Mouse (Mus musculus): ENCODE data around the gene Enc1. TPM values are rescaled to one million over a fixed set of nuclear protein-coding genes. Genes with fewer than 3 reads are reported as not detected.

The Enc1 gene
- total RNA-seq, 1 experiment from 2014 or later = 4.6 TPM

GRCm38 (mm10) chr13:97223856-97224255, 17.0 kb upstream of the Enc1 start:
- ATAC-seq (replicated peaks; ENCODE audit: insufficient number of reproducible peaks, low FRiP score, low TSS enrichment, poor library complexity, severe bottlenecking) = no peak

DNA sequence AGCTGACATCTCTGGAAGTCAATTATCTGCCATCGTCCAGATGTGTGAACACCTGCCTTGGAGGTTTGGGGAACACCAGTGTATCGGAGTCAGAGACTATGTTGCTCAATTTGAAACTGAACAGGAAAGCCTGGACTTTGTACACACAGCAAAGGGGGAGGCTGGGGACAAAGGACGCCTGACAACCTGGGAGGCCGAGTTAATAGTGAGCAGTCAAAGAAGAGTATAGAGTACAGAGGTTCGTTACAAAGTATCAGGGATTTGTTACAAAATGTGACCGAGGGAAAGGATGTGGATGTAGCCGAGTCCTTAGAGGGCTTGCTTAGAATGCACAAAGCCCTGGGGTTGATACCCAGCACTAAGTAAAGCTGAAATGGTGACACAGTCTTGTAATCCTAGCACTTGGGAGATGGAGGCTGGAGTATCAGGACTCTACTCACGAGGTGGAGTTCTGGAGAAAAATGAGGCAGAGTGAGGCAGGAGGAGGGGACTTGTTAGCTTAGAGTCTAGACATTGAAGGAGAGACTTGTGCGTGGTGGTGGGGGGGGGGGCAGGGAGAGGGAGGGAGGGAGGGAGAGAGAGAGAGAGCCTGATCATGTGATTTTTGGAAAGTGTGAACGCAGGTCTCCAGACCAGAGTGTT, 16.4 kb upstream of the Enc1 start:
- ATAC-seq (replicated peaks; ENCODE audit: insufficient number of reproducible peaks, low FRiP score, low TSS enrichment, poor library complexity, severe bottlenecking) = no peak

DNA sequence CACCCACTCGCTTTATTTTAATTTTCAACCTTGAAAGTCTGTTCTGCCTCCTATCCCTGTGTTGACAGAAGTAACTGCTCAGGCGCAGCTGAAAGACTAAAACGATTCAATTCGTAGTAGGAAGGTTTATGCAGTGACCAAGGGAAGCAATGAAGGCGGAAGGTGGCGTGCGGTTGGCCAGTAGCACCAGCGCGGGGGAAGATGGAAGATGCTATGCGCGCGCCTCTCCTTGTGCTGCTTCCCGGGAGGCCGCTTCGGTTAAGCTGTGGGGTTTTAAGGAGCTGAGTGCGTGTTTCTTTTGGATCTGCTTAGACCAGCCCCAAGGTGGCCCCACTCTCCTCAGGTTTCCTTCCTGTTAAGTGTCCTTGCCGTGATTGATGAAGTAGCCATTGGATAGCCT, 15.8 kb upstream of the Enc1 start:
- ATAC-seq (replicated peaks; ENCODE audit: insufficient number of reproducible peaks, low FRiP score, low TSS enrichment, poor library complexity, severe bottlenecking) = no peak

GRCm38 (mm10) chr13:97227795-97228194, 13.1 kb upstream of the Enc1 start:
- no peak for ATAC-seq (replicated peaks; ENCODE audit: insufficient number of reproducible peaks, low FRiP score, low TSS enrichment, poor library complexity, severe bottlenecking)

- no peak for ATAC-seq (replicated peaks; ENCODE audit: insufficient number of reproducible peaks, low FRiP score, low TSS enrichment, poor library complexity, severe bottlenecking)
Observed at GRCm38 (mm10) chr13:97230101-97230500, 10.8 kb upstream of the Enc1 start.

- no peak for ATAC-seq (replicated peaks; ENCODE audit: insufficient number of reproducible peaks, low FRiP score, low TSS enrichment, poor library complexity, severe bottlenecking)
Observed at GRCm38 (mm10) chr13:97233092-97233491, 7.8 kb upstream of the Enc1 start.

DNA sequence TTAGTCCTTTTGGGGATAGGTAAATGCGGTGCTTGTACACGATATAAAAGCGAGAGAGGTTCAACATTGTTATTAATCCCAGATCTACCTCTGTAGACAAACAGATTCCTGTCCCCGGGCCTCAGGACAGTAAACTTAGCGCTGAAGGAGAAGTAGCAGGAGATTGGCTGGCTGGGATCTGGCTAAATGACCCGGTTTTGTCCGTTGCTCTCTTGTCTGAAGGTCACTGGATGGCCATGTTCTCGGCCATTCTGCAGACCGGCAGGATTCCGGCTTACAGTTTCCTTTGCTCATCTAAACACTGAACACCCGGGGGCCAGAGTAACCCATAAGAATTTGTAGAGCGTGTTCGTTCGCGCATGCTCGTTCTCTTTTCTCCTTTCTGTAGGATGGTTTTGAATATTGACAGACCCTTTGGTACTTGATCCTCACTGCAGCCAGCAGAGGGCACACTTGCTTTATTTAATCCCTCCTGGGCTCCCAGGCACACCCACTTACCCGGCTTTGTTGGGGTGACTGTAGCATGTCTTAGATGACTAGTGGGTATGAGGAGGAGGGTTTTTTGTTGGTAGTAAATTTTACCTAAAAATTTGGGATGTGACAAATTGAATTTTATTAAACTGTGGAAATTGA, 6.0 kb upstream of the Enc1 start:
- ATAC-seq (replicated peaks; ENCODE audit: insufficient number of reproducible peaks, low FRiP score, low TSS enrichment, poor library complexity, severe bottlenecking) = peak; percentile 85

DNA sequence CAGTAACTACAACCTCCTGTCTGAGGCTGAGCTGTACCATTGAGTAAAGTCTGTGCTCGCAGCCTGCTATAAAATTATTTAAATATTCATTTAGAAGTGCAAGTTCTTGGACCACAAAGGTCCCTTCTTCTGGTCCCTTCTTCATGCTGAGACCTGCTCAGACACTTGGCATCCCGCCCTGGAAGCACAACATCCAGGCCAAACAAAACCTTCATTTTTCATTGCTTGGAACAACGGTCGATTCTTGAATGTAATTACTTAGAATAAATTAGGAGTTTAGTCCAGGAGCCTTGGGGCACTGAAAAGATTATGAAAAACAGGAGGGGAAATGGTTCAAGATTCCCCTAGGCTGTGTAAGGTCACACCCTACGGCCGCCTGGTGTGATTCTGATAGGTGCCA, 5.0 kb upstream of the Enc1 start:
- no peak for ATAC-seq (replicated peaks; ENCODE audit: insufficient number of reproducible peaks, low FRiP score, low TSS enrichment, poor library complexity, severe bottlenecking)

DNA sequence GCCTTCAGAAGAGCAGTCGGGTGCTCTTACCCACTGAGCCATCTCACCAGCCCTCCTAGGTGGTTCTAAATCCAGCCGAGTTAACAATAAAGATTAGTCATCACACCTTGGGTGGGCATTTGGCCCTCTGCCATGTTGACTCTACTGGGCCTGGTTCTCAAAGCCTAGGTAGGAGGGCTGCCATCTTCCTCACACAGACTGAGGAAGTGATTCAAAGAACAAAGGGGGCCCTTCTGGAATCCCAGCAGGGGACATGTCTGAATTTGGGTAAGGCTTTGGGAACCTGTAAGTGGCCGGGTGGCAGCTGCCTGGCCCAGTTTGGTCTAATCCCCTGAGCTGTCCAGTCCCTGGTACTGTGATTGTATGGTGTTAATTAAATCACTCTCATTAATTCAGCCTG, 3.2 kb upstream of the Enc1 start:
- no peak for ATAC-seq (replicated peaks; ENCODE audit: insufficient number of reproducible peaks, low FRiP score, low TSS enrichment, poor library complexity, severe bottlenecking)

GRCm38 (mm10) chr13:97238181-97238981, 2.5 kb upstream of the Enc1 start:
- ATAC-seq (replicated peaks; ENCODE audit: insufficient number of reproducible peaks, low FRiP score, low TSS enrichment, poor library complexity, severe bottlenecking) = no peak

GRCm38 (mm10) chr13:97239343-97240180, 1.3 kb upstream of the Enc1 start:
- no peak for ATAC-seq (replicated peaks; ENCODE audit: insufficient number of reproducible peaks, low FRiP score, low TSS enrichment, poor library complexity, severe bottlenecking)

DNA sequence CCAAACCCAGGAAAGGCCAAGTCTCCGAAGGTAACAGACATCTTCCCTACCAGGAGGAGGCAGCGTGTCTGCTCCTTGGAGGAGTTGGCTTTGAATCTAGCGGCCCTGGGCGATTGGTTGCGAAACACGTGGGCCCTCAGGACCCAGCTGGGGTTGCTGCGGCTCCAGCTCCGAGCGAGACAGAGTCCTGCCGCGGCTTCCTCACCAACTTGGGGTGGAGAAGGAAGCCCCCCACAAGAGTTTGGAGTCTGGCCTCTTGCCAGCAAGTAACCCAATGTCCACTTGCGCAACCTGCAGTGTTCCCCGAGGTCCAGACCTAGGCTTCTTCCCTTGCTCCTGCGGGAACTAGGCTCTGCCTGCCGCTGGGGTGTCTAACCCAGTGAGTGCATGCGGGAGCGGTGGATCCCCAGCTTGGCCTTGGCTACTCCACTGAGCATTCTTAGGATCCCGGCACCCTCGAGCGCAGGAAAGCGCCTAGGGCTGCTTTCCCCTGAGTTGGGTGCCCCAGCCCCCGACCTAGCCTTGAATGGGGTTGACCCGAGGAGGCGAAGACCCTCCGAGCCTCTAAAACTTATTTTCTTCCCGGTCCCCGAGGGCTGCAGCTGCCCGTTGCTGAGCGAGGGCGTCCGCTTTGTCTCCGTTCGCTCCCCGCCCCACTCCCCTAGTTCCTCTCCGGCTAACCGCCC, 483 bp upstream of the Enc1 start:
- ATAC-seq (replicated peaks; ENCODE audit: insufficient number of reproducible peaks, low FRiP score, low TSS enrichment, poor library complexity, severe bottlenecking) = 0 out of 2 replicates have a peak, but pooled peaks have one; percentile 25

DNA sequence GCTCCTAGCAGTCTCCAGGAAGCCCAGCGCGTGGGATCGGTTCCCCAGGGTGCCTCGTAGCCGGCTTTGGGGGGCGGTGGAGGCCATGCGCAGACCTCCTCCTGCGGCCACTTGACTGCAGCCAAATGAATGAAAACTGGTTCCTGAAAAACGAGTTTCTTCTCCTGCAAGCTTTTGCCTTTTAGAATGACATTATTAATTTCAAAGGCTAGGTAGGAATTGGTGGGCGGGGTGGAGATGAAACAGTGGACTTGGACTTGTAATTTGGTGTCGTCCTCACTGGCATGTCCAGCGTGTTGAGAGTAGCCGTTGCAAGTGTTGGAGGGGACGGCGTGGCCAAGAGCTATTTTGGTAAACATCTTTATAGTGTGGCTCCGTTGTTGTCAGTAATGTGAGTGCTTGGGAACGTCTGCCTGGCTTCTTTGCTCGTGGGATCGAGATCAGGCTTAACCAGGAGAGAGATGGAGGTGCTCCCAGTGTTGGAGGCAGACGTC, 929 bp downstream of the Enc1 start:
- ATAC-seq (replicated peaks; ENCODE audit: insufficient number of reproducible peaks, low FRiP score, low TSS enrichment, poor library complexity, severe bottlenecking) = no peak

DNA sequence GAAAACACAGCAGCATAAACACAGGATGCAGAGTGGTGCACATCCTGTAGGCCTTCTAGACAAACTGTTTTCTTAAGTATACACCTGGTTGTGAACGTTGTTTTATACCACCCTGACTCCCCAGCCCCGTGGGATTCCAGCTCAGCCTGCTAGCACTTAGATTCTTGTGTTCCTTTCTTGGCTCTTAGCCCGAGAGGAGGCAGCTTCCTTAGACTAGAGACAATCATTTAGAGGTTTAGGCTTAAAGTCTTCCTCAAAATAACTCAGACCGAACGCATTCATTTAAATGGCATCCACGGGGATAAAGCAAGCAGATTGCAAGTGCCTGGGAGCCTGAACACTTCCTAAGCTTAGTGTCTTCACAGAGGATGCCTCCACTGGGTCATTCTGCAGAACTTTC, 1.8 kb downstream of the Enc1 start:
- no peak for ATAC-seq (replicated peaks; ENCODE audit: insufficient number of reproducible peaks, low FRiP score, low TSS enrichment, poor library complexity, severe bottlenecking)

DNA sequence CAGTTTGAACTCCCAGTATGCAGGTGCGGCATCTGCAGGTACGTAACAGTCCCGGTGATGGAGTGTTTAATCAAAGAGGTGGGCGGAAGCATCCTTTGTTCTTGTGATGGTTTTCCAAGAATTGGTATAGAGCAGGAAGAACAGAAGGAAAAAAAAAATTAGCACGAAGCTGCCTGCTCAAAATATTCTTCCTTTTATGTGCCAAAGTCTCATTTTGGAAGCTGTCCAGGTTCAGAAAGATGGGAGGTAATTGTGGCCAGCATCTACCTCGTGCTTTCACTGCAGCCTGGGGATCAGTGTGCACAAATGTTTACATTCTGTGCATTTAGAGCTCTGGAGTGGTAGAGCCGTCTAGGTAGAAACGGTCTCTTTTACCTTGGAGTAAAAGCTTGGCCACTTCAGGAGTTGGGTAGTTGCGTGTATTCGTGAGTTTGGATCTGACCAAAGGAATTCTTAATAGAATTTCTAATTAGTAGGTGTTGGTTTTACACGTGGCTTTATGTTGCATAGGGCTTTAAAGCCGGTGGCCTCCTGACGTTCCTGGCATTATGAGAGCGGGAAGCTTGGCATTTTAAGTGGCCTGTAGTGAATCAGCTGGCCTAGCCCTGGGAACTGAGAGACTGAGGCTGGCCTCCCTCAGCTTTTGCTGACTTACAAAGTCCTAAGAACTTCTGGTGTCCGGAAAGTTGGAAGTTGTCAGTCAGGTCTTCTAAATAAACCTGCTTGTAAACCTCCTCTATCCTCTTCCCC, 3.2 kb downstream of the Enc1 start:
- no peak for ATAC-seq (replicated peaks; ENCODE audit: insufficient number of reproducible peaks, low FRiP score, low TSS enrichment, poor library complexity, severe bottlenecking)

DNA sequence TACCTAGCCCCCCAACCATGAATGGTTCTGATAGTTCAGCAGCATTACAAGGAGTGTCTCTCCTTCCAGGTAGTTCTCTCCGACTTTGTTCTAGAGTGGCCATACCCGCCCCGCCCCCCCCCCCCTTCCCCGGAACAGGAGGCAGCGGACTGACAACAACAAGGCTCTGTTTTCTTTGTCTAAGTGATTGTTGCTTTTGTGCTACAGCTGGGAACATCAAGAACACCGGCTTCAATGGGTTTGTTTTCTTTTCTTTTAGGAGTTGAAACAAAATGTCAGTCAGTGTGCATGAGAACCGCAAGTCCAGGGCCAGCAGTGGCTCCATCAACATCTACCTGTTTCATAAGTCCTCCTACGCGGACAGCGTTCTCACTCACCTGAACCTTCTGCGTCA, 3.8 kb downstream of the Enc1 start:
- no peak for ATAC-seq (replicated peaks; ENCODE audit: insufficient number of reproducible peaks, low FRiP score, low TSS enrichment, poor library complexity, severe bottlenecking)

DNA sequence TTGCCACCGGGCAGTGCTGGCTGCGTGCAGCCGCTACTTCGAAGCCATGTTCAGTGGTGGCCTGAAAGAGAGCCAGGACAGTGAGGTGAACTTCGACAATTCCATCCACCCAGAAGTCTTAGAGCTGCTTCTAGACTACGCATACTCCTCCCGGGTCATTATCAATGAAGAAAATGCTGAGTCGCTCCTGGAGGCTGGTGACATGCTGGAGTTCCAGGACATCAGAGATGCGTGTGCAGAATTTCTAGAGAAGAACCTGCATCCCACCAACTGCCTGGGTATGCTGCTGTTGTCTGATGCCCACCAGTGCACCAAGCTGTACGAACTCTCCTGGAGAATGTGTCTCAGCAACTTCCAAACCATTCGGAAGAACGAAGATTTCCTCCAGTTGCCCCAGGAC, 4.3 kb downstream of the Enc1 start:
- no peak for ATAC-seq (replicated peaks; ENCODE audit: insufficient number of reproducible peaks, low FRiP score, low TSS enrichment, poor library complexity, severe bottlenecking)

- no peak for ATAC-seq (replicated peaks; ENCODE audit: insufficient number of reproducible peaks, low FRiP score, low TSS enrichment, poor library complexity, severe bottlenecking)
Observed at GRCm38 (mm10) chr13:97246217-97246616, 5.3 kb downstream of the Enc1 start.

Measured in monocyte, adult 5-6 weeks (primary cell).